Mouse (Mus musculus): ENCODE data around the gene Mindy3.

Mindy3 gene

DNA sequence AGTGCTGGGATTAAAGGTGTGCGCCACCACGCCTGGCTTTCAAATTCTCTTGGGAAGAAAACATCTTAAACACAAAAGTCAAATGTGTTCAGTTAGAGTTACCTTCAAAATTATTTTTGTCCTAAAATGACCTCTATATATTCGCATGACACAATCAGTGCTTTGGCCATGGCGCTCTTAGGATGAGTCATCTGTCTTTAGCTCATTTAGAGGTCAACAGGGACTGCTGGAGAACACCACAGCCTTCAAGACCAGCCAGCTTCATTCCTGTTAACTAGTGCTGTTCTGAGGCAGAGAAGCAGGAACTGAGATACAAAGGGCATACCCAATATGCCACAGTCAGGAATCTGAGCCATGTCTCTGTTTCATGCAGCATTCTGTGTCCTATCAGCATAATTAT is 47.9 kb downstream of the Mindy3 start:
- DNase-seq (ENCODE audit: low read depth, low spot score), result no peak

GRCm38 (mm10) chr2:12368451-12368850 is 50.8 kb downstream of the Mindy3 start:
- no peak for DNase-seq (ENCODE audit: low read depth, low spot score)

DNA sequence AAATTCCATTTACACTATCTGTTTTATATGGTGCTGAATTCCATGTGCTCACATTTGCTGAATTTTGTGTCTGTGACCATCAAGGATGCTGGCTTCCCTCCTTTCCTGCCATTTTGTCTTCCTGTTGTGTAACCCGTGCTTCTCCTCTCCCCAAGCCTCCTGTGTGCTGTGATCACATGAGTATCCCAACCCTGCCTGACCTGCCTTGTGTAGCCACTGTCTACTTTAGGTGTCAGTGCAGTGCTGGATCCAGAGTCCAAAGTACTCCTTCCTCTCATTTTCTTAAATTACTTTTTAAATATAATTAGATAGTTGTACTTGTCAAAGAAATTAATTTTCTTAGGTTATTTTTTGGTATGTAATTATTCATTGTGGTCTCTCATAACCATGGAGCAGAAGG is 51.3 kb downstream of the Mindy3 start:
- DNase-seq (ENCODE audit: low read depth, low spot score), result no peak

DNA sequence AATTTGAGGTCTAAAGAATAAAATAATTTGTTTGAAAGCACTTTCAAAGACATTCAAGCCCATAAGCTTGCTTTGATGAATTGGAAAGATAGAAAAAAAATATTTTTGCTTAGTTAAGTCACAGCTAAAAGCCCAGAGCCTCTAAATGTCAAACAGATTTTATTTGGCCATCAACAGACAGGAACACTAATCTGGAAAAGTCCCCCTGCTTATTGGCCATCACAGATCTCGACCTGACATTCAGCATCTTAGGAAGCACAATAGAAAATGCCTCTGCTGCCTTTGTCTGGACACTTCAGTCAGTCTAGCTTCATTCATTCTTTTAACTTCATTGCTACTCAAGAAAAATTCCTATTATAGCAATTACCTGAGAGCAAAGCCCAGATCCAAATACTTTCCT is 58.0 kb downstream of the Mindy3 start:
- no peak for DNase-seq (ENCODE audit: low read depth, low spot score)

- DNase-seq (ENCODE audit: low read depth, low spot score), result no peak
Observed at GRCm38 (mm10) chr2:12354837-12355236, 64.4 kb downstream of the Mindy3 start.

GRCm38 (mm10) chr2:12348914-12349313 is 70.4 kb downstream of the Mindy3 start:
- DNase-seq (ENCODE audit: low read depth, low spot score), result no peak

DNA sequence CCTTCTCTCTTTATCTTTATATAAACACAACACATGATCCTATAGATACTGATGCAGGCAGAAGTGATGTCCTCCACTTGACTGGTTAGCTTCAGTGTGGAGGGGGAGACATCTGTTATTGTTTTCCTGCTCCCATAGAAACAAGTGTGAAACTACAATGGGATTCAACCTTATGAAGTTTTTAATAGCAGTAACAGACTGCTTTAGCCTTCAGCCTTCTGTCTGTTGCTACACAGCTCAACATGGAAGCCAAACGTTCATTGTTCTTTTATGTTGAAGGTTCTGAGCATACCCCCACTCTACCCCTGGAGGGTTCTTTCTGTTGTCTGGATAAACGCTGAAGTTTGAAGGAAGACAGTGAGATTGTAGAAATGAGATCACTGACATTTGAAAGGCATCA is 87.3 kb downstream of the Mindy3 start:
- no peak for DNase-seq (ENCODE audit: low read depth, low spot score)

DNA sequence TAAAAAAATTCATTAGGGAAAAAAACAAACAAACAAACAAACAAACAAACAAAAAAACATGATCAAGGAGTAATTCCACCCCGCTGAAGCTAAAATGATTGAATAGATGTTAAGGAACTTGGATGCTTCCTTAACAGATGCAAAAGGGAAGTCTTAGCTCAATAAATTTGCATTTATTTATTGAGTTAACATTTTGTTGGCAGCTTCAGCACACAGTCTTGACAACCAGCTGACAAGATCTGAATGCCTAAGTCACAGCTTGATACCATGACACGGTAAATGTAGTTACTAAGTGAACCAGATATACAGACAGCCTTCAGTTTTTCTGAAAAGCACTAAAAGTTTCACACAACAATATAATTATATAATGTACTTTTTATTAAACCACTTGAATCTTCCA is 89.7 kb downstream of the Mindy3 start:
- no peak for DNase-seq (ENCODE audit: low read depth, low spot score)

DNA sequence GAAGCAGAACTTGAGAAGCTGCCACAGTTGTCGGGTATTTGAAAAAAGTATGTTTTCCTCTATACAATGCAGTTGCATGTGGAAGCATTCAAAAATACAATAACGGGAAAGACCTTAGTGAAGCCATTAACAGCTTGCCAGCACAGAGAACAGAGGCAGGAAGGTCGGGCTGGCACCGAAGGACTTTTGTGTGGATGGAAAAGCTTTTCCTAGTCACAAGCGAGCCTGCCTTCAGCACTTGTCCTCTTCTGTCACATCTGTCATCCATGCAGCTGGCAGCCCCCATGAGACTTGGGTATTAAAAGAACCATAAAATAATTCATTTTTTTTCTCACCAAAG is 90.2 kb downstream of the Mindy3 start:
- peak; percentile 22 for DNase-seq (ENCODE audit: low read depth, low spot score)

DNA sequence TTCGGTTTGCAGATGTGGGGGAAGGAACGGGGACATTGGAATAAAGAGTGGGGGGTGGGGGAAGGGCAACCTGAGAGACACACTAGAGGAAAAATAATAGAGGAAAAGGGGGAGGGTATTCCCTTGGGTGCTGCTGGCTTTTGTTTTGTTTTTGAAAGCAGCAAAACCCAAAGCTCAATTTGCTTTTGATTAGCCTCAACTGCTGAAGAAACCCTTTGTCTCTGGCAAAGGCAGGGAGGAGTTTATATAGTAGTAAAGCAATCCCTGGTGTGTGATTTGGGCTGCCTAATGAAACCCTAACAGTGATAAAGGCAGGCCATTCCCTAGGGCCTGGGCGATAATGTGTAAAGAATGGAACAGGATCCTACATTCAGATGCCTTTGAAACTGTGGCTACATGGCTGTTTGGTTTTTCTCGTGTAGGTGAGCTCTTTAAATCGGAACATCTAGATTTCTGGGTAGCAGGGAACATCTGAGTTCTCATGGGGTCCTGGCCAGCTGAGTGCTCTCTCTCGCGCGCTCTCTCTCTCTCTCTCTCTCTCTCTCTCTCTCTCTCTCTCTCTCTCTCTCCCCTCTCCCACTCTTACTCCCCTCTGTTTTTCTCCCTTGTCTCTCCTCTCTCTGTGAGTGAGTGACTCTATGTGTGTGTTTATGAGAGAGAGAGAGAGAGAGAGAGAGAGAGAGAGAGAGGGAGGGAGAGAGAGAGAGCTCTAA is 90.8 kb downstream of the Mindy3 start:
- peak; percentile 49 for DNase-seq (ENCODE audit: low read depth, low spot score)

DNA sequence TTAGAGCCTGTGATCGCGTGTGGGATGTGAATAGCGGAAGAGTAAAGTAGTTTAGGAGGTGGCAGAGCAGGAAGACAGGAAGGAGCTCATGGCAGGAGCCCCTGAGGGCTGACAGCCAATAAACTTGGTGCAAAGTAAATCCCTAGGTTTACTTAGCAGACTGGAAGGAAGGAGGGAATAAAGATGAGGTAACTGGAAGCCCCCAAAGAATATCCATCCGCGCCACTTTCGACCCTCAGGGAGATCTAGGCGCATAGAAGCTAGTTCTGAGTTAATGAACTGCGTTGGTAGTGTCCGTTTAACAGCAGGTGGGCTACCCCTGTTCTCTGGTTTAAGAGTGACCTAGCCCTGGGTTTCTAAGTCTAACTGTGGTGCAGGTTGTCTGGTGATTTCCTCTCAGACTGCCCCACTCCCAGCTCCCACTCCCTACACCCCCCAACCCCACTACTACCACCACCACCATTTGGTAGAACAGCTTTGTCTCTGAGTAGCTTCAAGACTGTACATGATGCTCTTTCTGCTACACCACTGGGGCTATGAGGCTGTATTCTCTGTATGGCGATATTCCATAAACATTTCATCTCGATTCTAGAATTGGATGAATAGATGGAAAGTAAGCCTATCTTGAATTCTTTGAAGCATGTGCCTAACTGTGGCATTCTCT is 91.4 kb downstream of the Mindy3 start:
- peak; percentile 20 for DNase-seq (ENCODE audit: low read depth, low spot score)

GRCm38 (mm10) chr2:12327216-12327615 is 92.1 kb downstream of the Mindy3 start:
- DNase-seq (ENCODE audit: low read depth, low spot score), result peak; percentile 62

- no peak for DNase-seq (ENCODE audit: low read depth, low spot score)
Observed at GRCm38 (mm10) chr2:12325868-12326267, 93.4 kb downstream of the Mindy3 start.

DNA sequence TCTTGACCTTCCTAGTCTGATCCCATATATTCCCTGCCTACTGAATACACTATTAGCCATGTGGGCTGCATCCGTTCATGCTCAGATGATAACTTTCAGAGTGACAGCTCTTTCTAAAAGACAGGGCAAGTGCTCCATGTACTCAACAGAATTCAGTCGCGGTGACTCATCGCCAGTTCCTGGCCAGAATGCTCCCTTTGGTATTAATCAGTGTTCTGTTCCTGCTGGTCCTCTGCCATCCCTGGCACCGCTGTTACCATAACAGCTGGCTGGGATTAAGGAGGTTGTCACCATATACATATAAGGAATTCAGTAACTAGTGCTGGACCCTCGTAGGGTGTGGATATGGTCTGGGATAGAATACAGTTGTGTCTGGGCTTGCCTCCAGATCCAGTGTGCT is 93.9 kb downstream of the Mindy3 start:
- DNase-seq (ENCODE audit: low read depth, low spot score), result no peak

GRCm38 (mm10) chr2:12320914-12321313 is 98.4 kb downstream of the Mindy3 start:
- no peak for DNase-seq (ENCODE audit: low read depth, low spot score)

DNA sequence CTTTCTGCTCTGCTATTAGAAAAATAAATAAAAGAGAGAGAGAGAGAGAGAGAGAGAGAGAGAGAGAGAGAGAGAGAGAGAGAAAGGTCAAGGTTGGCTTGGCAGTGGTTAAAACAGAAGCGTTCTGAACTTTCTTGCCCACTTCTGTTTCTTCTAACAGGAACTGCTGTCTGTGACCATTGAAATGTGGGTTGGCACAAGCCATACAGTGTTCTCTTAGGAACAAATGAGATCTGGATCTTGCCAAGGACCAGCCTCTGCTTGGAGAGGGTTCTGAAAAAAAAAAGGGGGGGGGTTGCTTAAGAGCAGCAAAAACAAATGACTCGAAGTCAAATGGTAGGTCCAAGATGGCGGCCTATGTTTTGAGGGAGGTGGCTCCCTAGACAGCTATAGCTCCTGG is 100.6 kb downstream of the Mindy3 start:
- DNase-seq (ENCODE audit: low read depth, low spot score), result no peak

DNA sequence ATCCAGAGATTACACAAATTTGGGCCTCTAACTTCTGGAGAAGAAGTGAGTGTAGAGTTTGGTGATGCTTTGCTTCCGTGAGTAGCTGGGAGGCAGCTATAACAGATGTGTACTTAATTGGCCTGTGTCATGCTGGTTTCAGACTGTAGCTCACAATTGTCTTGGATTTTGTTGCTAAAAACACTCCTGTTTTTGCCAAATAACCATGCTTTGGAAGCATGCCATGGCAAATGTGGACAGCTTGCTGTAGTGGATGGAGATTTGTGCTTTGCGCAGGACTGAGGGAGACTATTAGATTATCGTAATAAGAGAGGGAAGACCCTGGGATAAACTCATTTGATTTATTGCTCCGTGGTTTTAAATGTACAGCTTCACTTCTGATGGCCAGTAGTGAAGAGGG is 101.2 kb downstream of the Mindy3 start:
- no peak for DNase-seq (ENCODE audit: low read depth, low spot score)

DNA sequence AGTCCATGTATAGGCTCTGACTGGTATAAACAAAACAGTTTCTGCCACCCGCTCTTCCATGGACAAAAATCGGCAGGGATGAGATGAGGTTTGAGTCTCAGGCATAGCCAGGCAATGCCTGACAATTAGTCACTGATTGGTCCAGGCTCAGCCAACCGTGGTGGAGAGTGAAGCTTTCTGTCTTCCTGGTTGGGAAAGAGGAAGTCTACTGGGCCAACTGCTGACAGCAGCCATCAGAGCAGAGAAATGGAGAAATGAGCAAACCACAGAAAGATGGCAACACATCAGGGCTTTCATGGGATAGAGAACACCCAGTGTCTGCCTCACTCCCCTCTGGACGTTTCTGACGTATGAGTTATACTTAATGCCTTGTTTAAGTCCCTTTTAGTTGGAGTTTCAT is 101.9 kb downstream of the Mindy3 start:
- DNase-seq (ENCODE audit: low read depth, low spot score), result no peak

DNA sequence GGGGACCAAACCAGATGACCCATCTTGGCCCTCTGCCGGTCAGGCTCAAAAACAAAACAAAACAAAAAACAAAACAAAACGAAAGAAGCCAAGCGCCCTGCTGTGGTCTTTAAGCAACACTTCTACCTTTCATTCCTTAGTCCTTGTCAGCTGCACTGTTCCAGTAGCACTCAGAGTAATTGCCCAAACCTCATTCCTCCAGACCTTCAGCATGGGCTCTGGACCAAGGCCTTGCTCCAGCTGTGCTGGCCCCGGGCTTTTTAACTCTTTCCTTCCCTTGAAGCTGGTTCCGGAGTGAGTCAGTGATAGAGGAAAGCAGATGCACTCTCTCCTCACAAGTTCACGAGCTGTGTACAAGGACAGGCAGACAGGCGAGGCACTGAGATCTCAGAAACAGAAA is 102.9 kb downstream of the Mindy3 start:
- no peak for DNase-seq (ENCODE audit: low read depth, low spot score)

DNA sequence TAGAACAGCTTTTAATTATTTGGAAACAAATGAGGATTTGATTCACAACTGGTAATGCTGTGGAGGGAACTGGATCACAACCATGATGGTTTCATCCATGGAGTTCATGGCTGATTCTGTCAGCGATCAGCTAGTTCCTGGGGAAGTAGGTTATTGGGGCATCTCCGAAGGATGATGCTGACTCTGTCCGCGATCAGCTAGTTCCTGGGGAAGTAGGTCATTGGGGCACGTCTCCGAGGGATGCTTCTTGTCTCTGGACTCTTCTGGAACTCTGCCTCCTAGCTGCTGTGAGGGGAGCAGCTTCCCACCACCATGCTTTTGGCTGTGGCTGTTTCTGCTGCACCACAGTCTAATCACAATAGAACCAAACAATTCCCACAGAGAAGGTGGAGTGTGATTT is 105.2 kb downstream of the Mindy3 start:
- DNase-seq (ENCODE audit: low read depth, low spot score), result no peak

- no peak for DNase-seq (ENCODE audit: low read depth, low spot score)
Observed at GRCm38 (mm10) chr2:12308466-12308865, 110.8 kb downstream of the Mindy3 start.

- no peak for DNase-seq (ENCODE audit: low read depth, low spot score)
Observed at GRCm38 (mm10) chr2:12307311-12307710, 112.0 kb downstream of the Mindy3 start.

DNA sequence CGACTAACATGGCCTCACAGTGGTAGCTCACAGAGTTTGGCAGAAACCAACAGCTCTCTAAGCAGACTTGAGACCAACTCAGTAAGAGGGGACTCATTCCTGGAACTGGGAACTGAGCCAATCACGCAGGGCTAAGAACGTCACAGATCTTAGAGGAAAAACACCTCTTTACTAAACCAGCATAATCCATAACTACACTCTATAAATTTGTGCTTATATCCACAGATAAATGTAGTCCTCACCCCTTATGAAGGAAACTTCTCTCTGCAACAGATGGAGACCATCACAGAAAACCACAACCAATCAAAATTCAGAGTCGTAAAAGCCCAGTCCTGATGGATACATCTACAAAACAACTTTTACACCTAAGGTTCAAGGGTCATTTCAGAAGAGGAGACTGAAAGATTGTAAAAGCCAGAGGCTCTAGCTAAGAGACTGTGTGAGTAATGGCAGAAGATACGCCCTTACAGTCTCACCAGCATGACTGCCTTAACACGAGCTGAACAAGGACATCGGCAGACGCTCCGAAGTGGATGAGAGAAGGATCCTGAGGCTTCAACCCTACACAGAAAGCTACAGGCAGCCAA is 114.1 kb downstream of the Mindy3 start:
- no peak for DNase-seq (ENCODE audit: low read depth, low spot score)
